Mouse (Mus musculus) CH12.LX (cell line): Measurements from ENCODE around the gene Pakap. TPM values are rescaled to one million over a fixed set of nuclear protein-coding genes. Genes with fewer than 3 reads are reported as not detected.

Experiments used
- DNase-seq: peaks from one replicate; pipeline ENCODE4 v3.0.0-alpha.2; 2013; ENCODE audit errors: extremely low read depth
- H3K27ac ChIP-seq: 2 replicates; pipeline ENCODE4 v1.5.1; 2012; ENCODE audit warnings: low read depth, mild to moderate bottlenecking, control low read depth, moderate library complexity; ENCODE audit not compliant: insufficient read depth
- H3K27me3 ChIP-seq: replicated peaks from 2 replicates; pipeline ENCODE3; 2012; ENCODE audit warnings: inconsistent platforms
- H3K36me3 ChIP-seq, 2 experiments: replicated peaks in 1 of 2; 2 replicates each; pipeline versions ENCODE3 to v1.6.1; 2012; ENCODE audit warnings: inconsistent platforms in 1 of 2, low read length in 1 of 2, mild to moderate bottlenecking in 1 of 2, mixed read lengths in 1 of 2, moderate library complexity in 1 of 2; ENCODE audit not compliant: control insufficient read depth in 1 of 2, insufficient read depth in 1 of 2
- H3K4me1 ChIP-seq, 2 experiments: 2 replicates each; pipeline ENCODE4 v1.6.1; 2012; ENCODE audit warnings: inconsistent platforms in 1 of 2, moderate library complexity in 1 of 2; ENCODE audit not compliant: insufficient read depth in 2 of 2, control insufficient read depth in 1 of 2
- H3K4me2 ChIP-seq: 2 replicates; pipeline ENCODE4 v1.6.1; 2012; ENCODE audit warnings: low read depth, mild to moderate bottlenecking, control low read depth; ENCODE audit not compliant: poor library complexity, insufficient read depth, severe bottlenecking
- H3K4me3 ChIP-seq, 3 experiments: fragments of 150-350 bp in 1 of 3; sonication (generic) in 1 of 3; replicated peaks in 1 of 3; 2 replicates each; pipeline versions ENCODE3 to v1.5.1; 2011 to 2012; ENCODE audit warnings: low read depth in 2 of 3, low read length in 2 of 3, mild to moderate bottlenecking in 2 of 3, moderate library complexity in 2 of 3, control low read depth in 1 of 3, improper control_type of control experiment in 1 of 3, inconsistent platforms in 1 of 3, mixed read lengths in 1 of 3; ENCODE audit not compliant: poor library complexity in 1 of 3
- H3K79me2 ChIP-seq: replicated peaks from 2 replicates; pipeline ENCODE4 v1.6.1; 2012; ENCODE audit warnings: mild to moderate bottlenecking, moderate library complexity; ENCODE audit not compliant: control insufficient read depth, poor library complexity, insufficient read depth, severe bottlenecking; ENCODE audit errors: extremely low read depth
- H3K9ac ChIP-seq: 2 replicates; pipeline ENCODE4 v1.6.1; 2012; ENCODE audit warnings: low read depth, mild to moderate bottlenecking, control low read depth, moderate library complexity; ENCODE audit not compliant: insufficient read depth
- H3K9me3 ChIP-seq: replicated peaks from 2 replicates; pipeline ENCODE3; 2012; ENCODE audit warnings: low read length, inconsistent platforms, mixed read lengths
- BHLHE40 ChIP-seq: IDR thresholded peaks from 2 replicates; pipeline ENCODE4 v1.6.1; 2011; ENCODE audit warnings: mild to moderate bottlenecking, low read depth, low read length, improper control_type of control experiment
- CHD1 ChIP-seq: IDR thresholded peaks from 2 replicates; pipeline ENCODE4 v1.6.1; 2012; ENCODE audit warnings: low read depth, low read length, improper control_type of control experiment, inconsistent platforms
- CTCF ChIP-seq, 2 experiments: IDR thresholded peaks in 1 of 2; conservative IDR thresholded peaks in 1 of 2; 2 replicates each; pipeline ENCODE4 v1.5.1; 2011 to 2012; ENCODE audit warnings: low read depth in 2 of 2, low read length in 2 of 2, improper control_type of control experiment in 1 of 2, inconsistent platforms in 1 of 2, mild to moderate bottlenecking in 1 of 2, moderate library complexity in 1 of 2
- GABPA ChIP-seq: IDR thresholded peaks from 2 replicates; pipeline ENCODE4 v1.6.1; 2012; ENCODE audit warnings: low read depth, low read length, improper control_type of control experiment, inconsistent platforms; ENCODE audit not compliant: insufficient replicate concordance
- IRF4 ChIP-seq: IDR thresholded peaks from 2 replicates; pipeline ENCODE4 v1.6.1; 2014; ENCODE audit warnings: low read depth, mild to moderate bottlenecking, inconsistent platforms, low read length, improper control_type of control experiment
- JUND ChIP-seq: conservative IDR thresholded peaks from 2 replicates; pipeline ENCODE4 v1.6.1; 2011; ENCODE audit warnings: low read depth, low read length, improper control_type of control experiment
- MAX ChIP-seq: IDR thresholded peaks from 2 replicates; pipeline ENCODE4 v1.6.1; 2011; ENCODE audit warnings: low read length, improper control_type of control experiment
- NELFE ChIP-seq: IDR thresholded peaks from 2 replicates; pipeline ENCODE4 v1.6.1; 2011; ENCODE audit warnings: low read depth, low read length, improper control_type of control experiment
- RCOR1 ChIP-seq: conservative IDR thresholded peaks from 2 replicates; pipeline ENCODE4 v1.6.1; 2012; ENCODE audit warnings: low read depth, mild to moderate bottlenecking, inconsistent platforms, low read length, improper control_type of control experiment
- UBTF ChIP-seq: IDR thresholded peaks from 2 replicates; pipeline ENCODE4 v1.6.1; 2012; ENCODE audit warnings: low read depth, mild to moderate bottlenecking, inconsistent platforms, low read length, improper control_type of control experiment, moderate library complexity
- ZKSCAN1 ChIP-seq: IDR thresholded peaks from 2 replicates; pipeline ENCODE4 v1.6.1; 2012; ENCODE audit warnings: low read depth, inconsistent platforms, low read length, improper control_type of control experiment, borderline replicate concordance
- ZNF384 ChIP-seq: IDR thresholded peaks from 2 replicates; pipeline ENCODE4 v1.6.1; 2012; ENCODE audit warnings: low read depth, low read length, improper control_type of control experiment, inconsistent platforms
- dilution Hi-C: fragments of 300-500 bp; cut with MboI; formaldehyde crosslinking; loops from 2 replicates; pipeline ENCODE4 v1.14.3; 2020; ENCODE audit warnings: low sequenced_read_pairs; ENCODE audit not compliant: extremely low pct_unique_long_range_greater_than_20kb, extremely low pct_ligation_motif_present
- in situ Hi-C: fragments of 300-500 bp; cut with MboI; formaldehyde crosslinking; loops from 3 replicates; pipeline ENCODE4 v1.14.3; 2019; ENCODE audit warnings: low sequenced_read_pairs, low pct_ligation_motif_present, low pct_unique_long_range_greater_than_20kb, mixed read lengths
- polyA plus RNA-seq: library from polyadenylated mRNA; unstranded; fragments of >175 nt; gene quantifications from 2 replicates; pipeline ENCODE4 v1.2.1, GENCODE M21; 2012; ENCODE audit warnings: low read depth; ENCODE audit not compliant: insufficient read length
- total RNA-seq, 2 experiments: library from RNA; depleted of rRNA; stranded (reverse); fragments of 300-350 nt in 1 of 2; fragments of >200 nt in 1 of 2; gene quantifications; 2 replicates each; pipeline ENCODE4 v1.2.3; 2012 to 2014

Pakap gene
- total and polyA plus RNA-seq, 3 experiments, result 0.08 to 0.14 TPM; not detected in 1

DNA sequence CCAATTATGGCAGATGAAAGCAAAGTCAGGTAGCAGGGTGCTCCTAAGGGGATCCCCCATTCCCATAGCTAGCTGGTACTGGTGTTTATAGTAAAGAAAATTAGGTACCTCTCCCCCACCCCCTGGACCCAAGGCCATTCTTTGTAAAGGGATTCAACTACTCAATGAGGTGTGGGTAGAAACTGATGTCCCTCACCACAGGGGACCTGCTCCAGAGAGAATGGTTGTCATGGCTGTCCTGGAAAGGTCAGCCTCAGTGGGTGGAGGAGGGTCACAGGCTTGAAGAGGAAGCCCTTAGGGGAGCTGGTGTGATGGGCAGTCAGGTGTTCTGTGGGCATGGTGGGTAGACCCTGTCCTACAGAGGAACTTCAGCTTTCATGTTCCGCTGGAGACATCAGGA is 352.5 kb downstream of the Pakap start:
- H3K79me2 ChIP-seq, result no peaks in the 10 kb centered on the region
- in situ Hi-C loops, result no loop called here
- no peaks in the 10 kb centered on the region for H3K9me3 ChIP-seq
- H3K4me3 ChIP-seq, result no peak overlapping the region
- no peak overlapping the region for H3K4me2 ChIP-seq
- dilution Hi-C loops, result no loop called here
- H3K36me3 ChIP-seq, result no peaks in the 10 kb centered on the region
- H3K27ac ChIP-seq, result no peak overlapping the region
- H3K4me1 ChIP-seq, result peaks cover 0 to 9% of the 10 kb centered on the region in 2 experiments; a peak in 2 of 4 replicates
- no peak for DNase-seq
- no peaks in the 10 kb centered on the region for H3K27me3 ChIP-seq
- no peak overlapping the region for H3K9ac ChIP-seq
- TF ChIP-seq NELFE, result no peak
- no peak for TF ChIP-seq CHD1
- no peak for TF ChIP-seq GABPA
- TF ChIP-seq BHLHE40, result no peak
- no peak for TF ChIP-seq RCOR1
- TF ChIP-seq MAX, result no peak
- no peak for TF ChIP-seq ZNF384
- TF ChIP-seq IRF4, result no peak

DNA sequence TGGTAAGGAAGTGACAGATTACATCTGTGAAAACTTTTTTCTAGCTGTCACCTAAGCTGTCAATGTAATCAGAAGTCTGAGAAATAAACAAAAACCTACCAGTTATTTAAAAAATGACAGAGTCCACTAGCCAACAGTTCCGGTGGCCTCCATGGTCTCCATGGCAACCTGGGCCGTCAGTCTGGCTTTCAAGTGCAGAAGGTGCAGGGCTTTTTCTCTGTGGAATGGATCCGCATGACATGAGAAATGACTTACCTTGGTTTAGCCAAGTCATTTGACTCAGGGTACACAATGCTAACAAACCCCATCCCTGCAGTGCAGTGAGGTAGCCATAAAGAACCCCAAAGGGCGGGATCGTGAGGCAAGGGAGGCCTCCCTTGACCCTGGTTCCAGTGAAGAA is 354.2 kb downstream of the Pakap start:
- no peaks in the 10 kb centered on the region for H3K27me3 ChIP-seq
- no peaks in the 10 kb centered on the region for H3K36me3 ChIP-seq
- H3K27ac ChIP-seq, result no peak overlapping the region
- H3K4me1 ChIP-seq, result peaks cover 0 to 9% of the 10 kb centered on the region in 2 experiments; a peak in 2 of 4 replicates
- in situ Hi-C loops (no loop called here), dilution Hi-C loops (no loop called here)
- no peaks in the 10 kb centered on the region for H3K79me2 ChIP-seq
- no peak for TF ChIP-seq ZKSCAN1
- no peak for TF ChIP-seq CTCF (conservative IDR thresholded peaks at IDR 0.05 in 1 of 2, IDR thresholded peaks at IDR 0.05 in 1 of 2; ENCODE audit: low read depth in 2 of 2, low read length in 2 of 2)
- no peak for TF ChIP-seq MAX
- H3K9ac ChIP-seq, result no peak overlapping the region
- H3K4me3 ChIP-seq, result no peak overlapping the region
- no peaks in the 10 kb centered on the region for H3K9me3 ChIP-seq
- H3K4me2 ChIP-seq, result no peak overlapping the region
- no peak for DNase-seq

DNA sequence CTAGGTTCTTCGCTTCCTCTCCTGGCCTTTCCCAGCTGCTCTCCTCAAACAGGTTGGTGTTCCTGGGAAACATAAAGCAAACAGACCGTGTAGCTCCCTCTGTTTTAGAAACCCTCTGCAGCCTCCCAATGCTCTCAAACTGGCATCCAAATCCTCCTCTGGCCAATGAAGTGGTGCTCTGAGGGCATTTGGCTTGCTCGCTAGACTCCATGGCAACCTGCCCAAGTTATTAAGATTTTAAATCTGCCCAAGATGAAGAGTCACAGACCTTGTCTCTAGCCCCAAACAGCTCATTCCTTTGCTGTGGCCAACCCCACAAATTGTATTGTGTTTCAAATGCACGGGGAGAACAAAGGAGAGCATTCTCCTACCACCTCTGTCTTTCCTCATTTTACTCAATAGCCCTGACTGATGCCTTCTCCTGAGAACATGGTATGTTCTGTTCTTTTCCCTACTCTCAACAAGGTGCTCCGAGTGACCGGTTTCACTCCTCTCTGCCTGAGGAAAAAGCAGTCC is 356.6 kb downstream of the Pakap start:
- Histone ChIP-seq H3K9ac (no peak overlapping the region), H3K4me1 (peaks cover 0 to 6% of the 10 kb centered on the region in 2 experiments; a peak in 2 of 4 replicates), H3K9me3 (no peaks in the 10 kb centered on the region), H3K27ac (no peak overlapping the region), H3K4me2 (no peak overlapping the region), H3K27me3 (no peaks in the 10 kb centered on the region), H3K36me3 (no peaks in the 10 kb centered on the region), H3K4me3 (no peak overlapping the region), H3K79me2 (no peaks in the 10 kb centered on the region)
- in situ Hi-C loops, result no loop called here
- TF ChIP-seq BHLHE40 (no peak), UBTF (no peak), JUND (no peak)
- no peak for DNase-seq
- dilution Hi-C loops, result no loop called here
